Mouse (Mus musculus) spleen, adult 2 months (tissue): Measurements from ENCODE around the gene Pdzrn4. TPM values are rescaled to one million over a fixed set of nuclear protein-coding genes. Genes with fewer than 3 reads are reported as not detected.

ENCODE experiments used
- DNase-seq, 2 experiments: peaks; one replicate each; pipeline versions ENCODE4 v3.0.0 to v3.0.0-alpha.2; 2012 to 2021; ENCODE audit warnings: low spot score in 2 of 2, low read depth in 1 of 2
- H3K27ac ChIP-seq: fragments of 200-500 bp; 2 replicates; pipeline ENCODE4 v1.5.1; 2012; ENCODE audit warnings: low read length, inconsistent platforms; ENCODE audit not compliant: insufficient read depth
- H3K27me3 ChIP-seq: fragments of 200-500 bp; 2 replicates; pipeline ENCODE4 v1.6.1; 2012; ENCODE audit warnings: mild to moderate bottlenecking, moderate library complexity, low read length, inconsistent platforms; ENCODE audit not compliant: control insufficient read depth, insufficient read depth
- H3K36me3 ChIP-seq: fragments of 200-500 bp; 2 replicates; pipeline ENCODE4 v1.6.1; 2012; ENCODE audit warnings: mild to moderate bottlenecking, low read length, inconsistent platforms; ENCODE audit not compliant: control insufficient read depth, insufficient read depth
- H3K4me1 ChIP-seq: fragments of 200-500 bp; 2 replicates; pipeline ENCODE4 v1.6.1; 2011; ENCODE audit warnings: inconsistent platforms; ENCODE audit not compliant: control insufficient read depth, insufficient read depth, insufficient read length
- H3K4me3 ChIP-seq: fragments of 200-500 bp; 2 replicates; pipeline ENCODE4 v1.5.1; 2011; ENCODE audit warnings: mild to moderate bottlenecking, inconsistent platforms; ENCODE audit not compliant: insufficient read depth, insufficient read length; ENCODE audit errors: extremely low read depth
- CTCF ChIP-seq: fragments of 200-500 bp; IDR thresholded peaks from 2 replicates; pipeline ENCODE4 v1.5.1; 2011; ENCODE audit warnings: mild to moderate bottlenecking, inconsistent platforms; ENCODE audit not compliant: insufficient read depth, insufficient read length, insufficient replicate concordance; ENCODE audit errors: extremely low read depth
- POLR2A ChIP-seq: fragments of 200-500 bp; IDR thresholded peaks from 2 replicates; pipeline ENCODE4 v1.6.1; 2011; ENCODE audit warnings: low read depth, low read length, inconsistent platforms
- WGBS: fragments of 180-500 bp; shearing (Covaris S2); methylation state at CpG from one replicate; pipeline ENCODE4 v1.1.7; 2018; 5-methylcytosine and 5-hydroxymethylcytosine counted together
- polyA plus RNA-seq: library from polyadenylated mRNA; depleted of rRNA; stranded (reverse); fragments of >200 nt; gene quantifications from 2 replicates; pipeline ENCODE4 v1.2.3, GENCODE M21; 2012

Gene Pdzrn4
- polyA plus RNA-seq, 1 experiment, result 0.02 TPM

- DNase-seq, result no peak
- no peaks in the 10 kb centered on the region for H3K27me3 ChIP-seq
- H3K27ac ChIP-seq, result no peak overlapping the region
- no peaks in the 10 kb centered on the region for H3K4me1 ChIP-seq
- no peaks in the 10 kb centered on the region for H3K36me3 ChIP-seq
- no peak for TF ChIP-seq CTCF
- no peak for TF ChIP-seq POLR2A
- WGBS, result 91% methylated on average over 13 of the region's 13 CpGs
- H3K4me3 ChIP-seq, result no peak overlapping the region
These were observed 355.9 kb downstream of the Pdzrn4 start for GRCm38 (mm10) chr15:92752578-92752977.

- no peaks in the 10 kb centered on the region for H3K36me3 ChIP-seq
- 86% methylated on average over 17 of the region's 17 CpGs for WGBS
- TF ChIP-seq CTCF, result no peak
- no peak for TF ChIP-seq POLR2A
- H3K4me1 ChIP-seq, result no peaks in the 10 kb centered on the region
- H3K27me3 ChIP-seq, result no peaks in the 10 kb centered on the region
- no peak for DNase-seq
- no peak overlapping the region for H3K4me3 ChIP-seq
- no peak overlapping the region for H3K27ac ChIP-seq
These were observed 360.6 kb downstream of the Pdzrn4 start for GRCm38 (mm10) chr15:92757085-92757903.

GRCm38 (mm10) chr15:92759001-92759400, 362.3 kb downstream of the Pdzrn4 start:
- Histone ChIP-seq H3K27me3 (no peaks in the 10 kb centered on the region), H3K27ac (no peak overlapping the region), H3K4me1 (no peaks in the 10 kb centered on the region), H3K4me3 (no peak overlapping the region), H3K36me3 (no peaks in the 10 kb centered on the region)
- no peak for DNase-seq
- TF ChIP-seq CTCF, result no peak
- 91% methylated on average over 8 of the region's 8 CpGs for WGBS

- no peak overlapping the region for H3K27ac ChIP-seq
- DNase-seq, result no peak
- no peak for TF ChIP-seq POLR2A
- TF ChIP-seq CTCF, result no peak
- H3K4me3 ChIP-seq, result no peak overlapping the region
- no peaks in the 10 kb centered on the region for H3K27me3 ChIP-seq
- H3K36me3 ChIP-seq, result no peaks in the 10 kb centered on the region
- no peaks in the 10 kb centered on the region for H3K4me1 ChIP-seq
- 86% methylated on average over 5 of the region's 5 CpGs for WGBS
These were observed 366.6 kb downstream of the Pdzrn4 start for GRCm38 (mm10) chr15:92763303-92763702.

- no peak overlapping the region for H3K27ac ChIP-seq
- DNase-seq, result no peak
- H3K4me1 ChIP-seq, result no peaks in the 10 kb centered on the region
- H3K4me3 ChIP-seq, result no peak overlapping the region
- no peaks in the 10 kb centered on the region for H3K27me3 ChIP-seq
- no peaks in the 10 kb centered on the region for H3K36me3 ChIP-seq
- TF ChIP-seq POLR2A, result no peak
- no peak for TF ChIP-seq CTCF
- 84% methylated on average over 15 of the region's 15 CpGs for WGBS
These were observed 372.9 kb downstream of the Pdzrn4 start for GRCm38 (mm10) chr15:92769535-92769934.

GRCm38 (mm10) chr15:92788036-92788435, 391.4 kb downstream of the Pdzrn4 start:
- Histone ChIP-seq H3K36me3 (no peaks in the 10 kb centered on the region), H3K4me3 (no peak overlapping the region), H3K4me1 (no peaks in the 10 kb centered on the region), H3K27ac (no peak overlapping the region), H3K27me3 (no peaks in the 10 kb centered on the region)
- WGBS, result 86% methylated on average over 14 of the region's 14 CpGs
- DNase-seq, result no peak
- TF ChIP-seq CTCF (no peak), POLR2A (no peak)

GRCm38 (mm10) chr15:92794275-92794674, 397.6 kb downstream of the Pdzrn4 start:
- no peak overlapping the region for H3K27ac ChIP-seq
- H3K36me3 ChIP-seq, result no peaks in the 10 kb centered on the region
- 72% methylated on average over 3 of the region's 3 CpGs for WGBS
- TF ChIP-seq CTCF (no peak), POLR2A (no peak)
- H3K27me3 ChIP-seq, result no peaks in the 10 kb centered on the region
- H3K4me1 ChIP-seq, result no peaks in the 10 kb centered on the region
- DNase-seq, result no peak
- H3K4me3 ChIP-seq, result no peak overlapping the region

- WGBS, result 35% methylated on average over 3 of the region's 3 CpGs
- no peak overlapping the region for H3K4me3 ChIP-seq
- no peak for DNase-seq
- H3K36me3 ChIP-seq, result no peaks in the 10 kb centered on the region
- H3K27ac ChIP-seq, result no peak overlapping the region
- H3K4me1 ChIP-seq, result no peaks in the 10 kb centered on the region
- H3K27me3 ChIP-seq, result no peaks in the 10 kb centered on the region
- no peak for TF ChIP-seq CTCF
These were observed 409.3 kb downstream of the Pdzrn4 start for GRCm38 (mm10) chr15:92805934-92806333.
